Mouse (Mus musculus) neutrophil, adult 5-6 weeks (primary cell): ENCODE measurements around the gene Trmt10c. TPM values are rescaled to one million over a fixed set of nuclear protein-coding genes. Genes with fewer than 3 reads are reported as not detected.
"Not testable (repeated sequence)": the region's sequence is repeated elsewhere in the genome, so short reads cannot be mapped to it uniquely, and the experiment has no call there.

ENCODE experiments used
- ATAC-seq: fragments of 151-379, 151-347 bp; 2 replicates; pipeline ENCODE4 v1.8.0; 2017; ENCODE audit warnings: mild to moderate bottlenecking, moderate TSS enrichment; ENCODE audit not compliant: insufficient number of reproducible peaks, poor library complexity, low FRiP score, severe bottlenecking; ENCODE audit errors: extremely low read depth
- total RNA-seq: library from RNA; stranded (forward); fragments of 200-1000 nt; gene quantifications from 2 replicates; pipeline ENCODE4 v1.2.3, GENCODE M21; 2017

Trmt10c gene
- total RNA-seq, 1 experiment from 2014 or later = 25.3 TPM

- ATAC-seq = no peak
Observed at GRCm38 (mm10) chr16:56056944-56057590, 19.4 kb upstream of the Trmt10c start.

GRCm38 (mm10) chr16:56055911-56056310, 18.3 kb upstream of the Trmt10c start:
- no peak for ATAC-seq

- ATAC-seq = not testable (repeated sequence)
Observed at GRCm38 (mm10) chr16:56048038-56048437, 10.4 kb upstream of the Trmt10c start, which contains the start of gene Senp7. Senp7 (plus strand) TSS chr16:56048338.

- no peak for ATAC-seq
Observed at GRCm38 (mm10) chr16:56038090-56038489, 471 bp upstream of the Trmt10c start.

- ATAC-seq = no peak
Observed at GRCm38 (mm10) chr16:56036501-56036900, 1.1 kb downstream of the Trmt10c start.

GRCm38 (mm10) chr16:56034566-56034965, 3.1 kb downstream of the Trmt10c start:
- no peak for ATAC-seq

- ATAC-seq = peak; percentile 99
Observed at GRCm38 (mm10) chr16:56029661-56030082, 7.9 kb downstream of the Trmt10c start, which contains the start of gene Pcnp. Pcnp (minus strand) TSS chr16:56029739.

- peak; percentile 6; the same call in 1 of the 2 replicates for ATAC-seq
Observed at GRCm38 (mm10) chr16:56028722-56029551, 8.7 kb downstream of the Trmt10c start.

- no peak for ATAC-seq
Observed at GRCm38 (mm10) chr16:56027854-56028629, 9.6 kb downstream of the Trmt10c start.

GRCm38 (mm10) chr16:56019660-56020059, 18.0 kb downstream of the Trmt10c start:
- no peak for ATAC-seq

GRCm38 (mm10) chr16:56014076-56014475, 23.5 kb downstream of the Trmt10c start:
- ATAC-seq = no peak

- ATAC-seq = no peak
Observed at GRCm38 (mm10) chr16:56012789-56013743, 24.6 kb downstream of the Trmt10c start.

GRCm38 (mm10) chr16:56008862-56009261, 28.8 kb downstream of the Trmt10c start:
- ATAC-seq = no peak

- ATAC-seq = no peak
Observed at GRCm38 (mm10) chr16:56006798-56007197, 30.8 kb downstream of the Trmt10c start.

- ATAC-seq = 0 out of 2 replicates have a peak, but pooled peaks have one; percentile 26
Observed at GRCm38 (mm10) chr16:55994235-55994634, 43.4 kb downstream of the Trmt10c start.

GRCm38 (mm10) chr16:55990311-55990710, 47.3 kb downstream of the Trmt10c start:
- peak; percentile 46; the same call in 1 of the 2 replicates for ATAC-seq

GRCm38 (mm10) chr16:55986001-55986400, 51.6 kb downstream of the Trmt10c start:
- ATAC-seq = no peak
